Mouse (Mus musculus) forebrain, embryonic 11.5 days (tissue): ENCODE measurements around the gene Epb41. TPM values are rescaled to one million over a fixed set of nuclear protein-coding genes. Genes with fewer than 3 reads are reported as not detected.

Experiments used
- ATAC-seq: fragments of 200-750 bp; cut with Nextera tagmentation; replicated peaks from 2 replicates; pipeline ENCODE4 v1.8.0; 2017; ENCODE audit warnings: moderate TSS enrichment; ENCODE audit not compliant: low FRiP score
- DNase-seq: peaks from one replicate; pipeline ENCODE4 v3.0.0-alpha.2; 2017; ENCODE audit warnings: low spot score
- H3K27ac ChIP-seq: fragments of 300-500 bp; sonication (generic); 2 replicates; pipeline ENCODE4 v1.5.1; 2014; ENCODE audit warnings: low read depth, low read length
- H3K27me3 ChIP-seq: fragments of 300-500 bp; sonication (generic); 2 replicates; pipeline ENCODE4 v1.6.1; 2014; ENCODE audit warnings: mild to moderate bottlenecking, low read length, mixed read lengths; ENCODE audit not compliant: control insufficient read depth, insufficient read depth
- H3K36me3 ChIP-seq: fragments of 300-500 bp; sonication (generic); 2 replicates; pipeline ENCODE4 v1.6.1; 2014; ENCODE audit warnings: mild to moderate bottlenecking, low read length, moderate library complexity, mixed read lengths; ENCODE audit not compliant: control insufficient read depth, insufficient read depth
- H3K4me1 ChIP-seq: fragments of 300-500 bp; sonication (generic); replicated peaks from 2 replicates; pipeline ENCODE4 v1.6.1; 2014; ENCODE audit warnings: low read length, mixed read lengths; ENCODE audit not compliant: control insufficient read depth, insufficient read depth
- H3K4me2 ChIP-seq: fragments of 300-500 bp; sonication (generic); 2 replicates; pipeline ENCODE4 v1.6.1; 2014; ENCODE audit warnings: low read depth, mild to moderate bottlenecking, low read length, moderate library complexity, mixed read lengths; ENCODE audit not compliant: severe bottlenecking
- H3K4me3 ChIP-seq: fragments of 300-500 bp; sonication (generic); 2 replicates; pipeline ENCODE4 v1.5.1; 2014; ENCODE audit warnings: low read depth, low read length
- H3K9ac ChIP-seq: fragments of 300-500 bp; sonication (generic); 2 replicates; pipeline ENCODE4 v1.6.1; 2014; ENCODE audit warnings: low read length
- H3K9me3 ChIP-seq: fragments of 300-500 bp; sonication (generic); 2 replicates; pipeline ENCODE4 v1.6.1; 2016; ENCODE audit warnings: low read length, mixed read lengths; ENCODE audit not compliant: control insufficient read depth
- WGBS: fragments of 180-500 bp; shearing (Covaris S2); extraction: QIAGEN DNeasy Blood & Tissue Kit; methylation state at CpG from one replicate; pipeline ENCODE4 v1.1.7; 2014; 5-methylcytosine and 5-hydroxymethylcytosine counted together
- polyA plus RNA-seq: library from polyadenylated mRNA; unstranded; fragments of >200 nt; fragmentation: Nextera tagmentation; extraction: Ambion mirVana; gene quantifications from 2 replicates; pipeline ENCODE4 v1.2.1, GENCODE M21; 2014

The Epb41 gene
- polyA plus RNA-seq, 1 experiment from 2014 or later, result 145 TPM

DNA sequence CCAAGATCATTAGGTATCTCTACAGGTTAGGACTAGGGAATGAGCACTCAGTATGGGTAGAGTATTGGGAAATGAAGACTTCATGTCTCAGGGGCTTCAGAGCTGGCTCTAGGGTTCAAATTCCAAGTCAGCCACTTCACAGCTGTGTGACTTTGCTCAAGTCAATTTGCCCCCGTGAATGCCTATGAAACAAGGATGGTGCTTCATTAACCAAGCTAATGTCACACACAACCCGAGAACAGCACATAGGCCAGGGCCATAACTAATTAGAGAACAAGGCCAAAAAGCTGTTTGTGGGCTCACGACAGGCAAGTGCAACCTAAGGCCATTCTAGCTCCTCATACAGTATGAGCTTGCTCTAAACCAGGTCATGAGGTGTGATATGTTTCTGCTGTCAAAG, 3.0 kb downstream of the Epb41 start:
- Histone ChIP-seq H3K27me3 (peaks cover 13% of the 10 kb centered on the region; the same call in 1 of the 2 replicates), H3K4me1 (peaks cover 6% of the 10 kb centered on the region; the same call in 1 of the 2 replicates), H3K4me2 (no peak overlapping the region), H3K27ac (no peak overlapping the region), H3K9me3 (no peaks in the 10 kb centered on the region), H3K9ac (no peak overlapping the region), H3K4me3 (no peak overlapping the region), H3K36me3 (no peaks in the 10 kb centered on the region)
- no peak for ATAC-seq
- WGBS, result 69% methylated on average over 3 of the region's 3 CpGs
- no peak for DNase-seq

DNA sequence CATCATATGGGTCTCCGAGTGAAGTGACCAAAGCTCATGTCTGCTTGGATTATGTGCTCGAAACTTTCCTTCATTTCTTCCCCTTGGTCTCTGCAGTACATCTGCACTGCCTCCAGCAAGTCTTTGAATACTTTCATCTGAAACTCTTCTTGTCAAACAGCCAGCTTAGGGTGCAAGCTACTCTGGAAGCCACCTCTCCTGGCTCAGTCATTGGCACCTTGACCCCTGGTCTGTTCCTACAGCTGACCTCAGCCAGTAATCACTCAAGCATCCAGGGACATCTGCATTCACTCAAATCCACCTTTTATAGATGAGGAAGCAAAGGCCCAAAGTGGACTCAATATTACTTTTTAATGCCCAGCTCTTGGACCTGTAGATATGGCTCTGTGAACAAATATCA, 3.4 kb downstream of the Epb41 start:
- ATAC-seq (no peak), DNase-seq (no peak)
- no peaks in the 10 kb centered on the region for H3K36me3 ChIP-seq
- H3K4me1 ChIP-seq, result 0 out of 2 replicates have a peak, but pooled peaks cover 4% of the 10 kb centered on the region
- no peak overlapping the region for H3K4me3 ChIP-seq
- no peak overlapping the region for H3K4me2 ChIP-seq
- WGBS, result 88% methylated on average over 2 of the region's 2 CpGs
- H3K9ac ChIP-seq, result no peak overlapping the region
- H3K27me3 ChIP-seq, result peaks cover 11% of the 10 kb centered on the region; the same call in 1 of the 2 replicates
- no peak overlapping the region for H3K27ac ChIP-seq
- no peaks in the 10 kb centered on the region for H3K9me3 ChIP-seq

- no peak for ATAC-seq
- Histone ChIP-seq H3K27me3 (0 out of 2 replicates have a peak, but pooled peaks cover under 1% of the 10 kb centered on the region), H3K4me1 (no peaks in the 10 kb centered on the region), H3K9ac (no peak overlapping the region), H3K27ac (no peak overlapping the region), H3K9me3 (no peaks in the 10 kb centered on the region), H3K36me3 (no peaks in the 10 kb centered on the region), H3K4me3 (no peak overlapping the region), H3K4me2 (no peak overlapping the region)
- DNase-seq, result no peak
- 90% methylated on average over 2 of the region's 2 CpGs for WGBS
Measured at GRCm38 (mm10) chr4:132067938-132068235, 7.2 kb downstream of the Epb41 start.

DNA sequence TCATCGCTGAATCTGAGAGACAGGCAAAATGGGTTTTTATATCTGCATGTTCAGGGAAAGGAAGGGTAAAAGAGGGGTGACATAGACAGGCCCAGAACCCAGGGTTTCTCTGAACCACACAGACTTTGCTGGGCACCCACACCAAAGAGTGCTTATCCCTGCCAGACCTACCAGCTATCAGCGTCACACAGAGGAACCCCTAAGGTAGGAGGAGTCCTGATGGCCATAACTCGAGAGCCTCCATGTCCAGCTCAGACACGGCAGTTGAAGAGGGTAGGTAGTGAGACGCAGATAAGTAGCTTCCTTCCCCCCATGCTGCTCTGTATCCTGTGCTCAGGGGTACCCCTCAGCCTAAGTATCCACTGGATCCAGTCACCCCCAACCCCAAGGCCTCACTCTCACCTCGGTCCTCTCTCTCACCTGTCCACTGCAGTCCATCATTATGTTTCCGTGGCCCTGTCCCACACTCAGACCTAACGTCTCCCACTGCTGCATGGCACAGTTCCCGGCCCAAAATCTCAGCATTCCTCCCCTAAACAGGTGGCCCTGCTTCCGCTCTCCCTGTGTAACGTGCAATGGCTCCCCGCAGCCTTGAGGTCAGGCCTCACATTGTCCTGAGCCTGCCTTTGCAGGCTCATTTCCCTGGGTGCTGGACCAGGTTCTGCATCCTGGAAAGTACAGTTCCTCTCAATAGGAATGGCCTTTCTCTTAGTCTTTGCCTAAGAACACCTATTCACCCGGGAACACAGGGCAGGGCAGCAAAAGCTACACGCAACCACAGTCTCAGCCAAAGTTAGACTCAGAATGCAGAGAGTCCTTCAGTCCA, 7.8 kb downstream of the Epb41 start:
- no peak for ATAC-seq
- Histone ChIP-seq H3K4me1 (no peaks in the 10 kb centered on the region), H3K27ac (no peak overlapping the region), H3K9ac (no peak overlapping the region), H3K9me3 (no peaks in the 10 kb centered on the region), H3K4me2 (no peak overlapping the region), H3K4me3 (no peak overlapping the region), H3K27me3 (no peaks in the 10 kb centered on the region), H3K36me3 (no peaks in the 10 kb centered on the region)
- 87% methylated on average over 14 of the region's 14 CpGs for WGBS
- no peak for DNase-seq

- DNase-seq, result no peak
- Histone ChIP-seq H3K4me3 (no peak overlapping the region), H3K9me3 (no peaks in the 10 kb centered on the region), H3K4me2 (no peak overlapping the region), H3K4me1 (no peaks in the 10 kb centered on the region), H3K9ac (no peak overlapping the region), H3K27ac (no peak overlapping the region), H3K27me3 (no peaks in the 10 kb centered on the region), H3K36me3 (no peaks in the 10 kb centered on the region)
- no peak for ATAC-seq
- 65% methylated on average over 10 of the region's 10 CpGs for WGBS
Measured at GRCm38 (mm10) chr4:132066101-132066773, 8.9 kb downstream of the Epb41 start.

GRCm38 (mm10) chr4:132065578-132065977, 9.5 kb downstream of the Epb41 start:
- no peaks in the 10 kb centered on the region for H3K9me3 ChIP-seq
- H3K4me3 ChIP-seq, result no peak overlapping the region
- ATAC-seq, result no peak
- H3K36me3 ChIP-seq, result no peaks in the 10 kb centered on the region
- no peak overlapping the region for H3K9ac ChIP-seq
- DNase-seq, result no peak
- no peak overlapping the region for H3K4me2 ChIP-seq
- H3K27me3 ChIP-seq, result no peaks in the 10 kb centered on the region
- WGBS, result 83% methylated on average over 3 of the region's 3 CpGs
- H3K4me1 ChIP-seq, result no peaks in the 10 kb centered on the region
- H3K27ac ChIP-seq, result no peak overlapping the region

DNA sequence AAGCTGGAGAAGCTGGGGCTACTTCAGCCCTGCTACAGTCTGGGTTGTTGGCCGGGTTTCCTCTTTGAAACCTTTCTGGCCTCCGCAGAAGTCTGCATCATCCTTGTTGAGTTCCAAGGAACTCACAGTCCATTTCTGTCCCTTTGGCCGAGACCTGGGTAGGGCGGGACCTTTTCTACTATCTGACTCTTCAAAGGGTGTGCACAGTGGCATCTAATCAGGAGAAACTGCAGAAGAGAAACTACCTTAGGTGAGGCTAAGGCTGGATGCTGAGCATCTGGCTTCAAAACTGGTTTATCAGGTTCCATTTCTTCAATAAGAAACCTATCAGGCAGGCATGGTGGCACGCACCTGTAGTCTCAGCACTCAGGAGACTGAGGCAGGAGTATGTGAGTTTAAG, 10.6 kb downstream of the Epb41 start:
- H3K9me3 ChIP-seq, result no peaks in the 10 kb centered on the region
- H3K27me3 ChIP-seq, result no peaks in the 10 kb centered on the region
- H3K4me3 ChIP-seq, result no peak overlapping the region
- no peak overlapping the region for H3K4me2 ChIP-seq
- H3K36me3 ChIP-seq, result no peaks in the 10 kb centered on the region
- H3K9ac ChIP-seq, result no peak overlapping the region
- no peak overlapping the region for H3K27ac ChIP-seq
- ATAC-seq, result no peak
- no peak for DNase-seq
- no peaks in the 10 kb centered on the region for H3K4me1 ChIP-seq
- 91% methylated on average over 5 of the region's 5 CpGs for WGBS

GRCm38 (mm10) chr4:132062934-132063884, 11.9 kb downstream of the Epb41 start:
- Histone ChIP-seq H3K27ac (no peak overlapping the region), H3K4me2 (no peak overlapping the region), H3K9me3 (no peaks in the 10 kb centered on the region), H3K4me3 (no peak overlapping the region), H3K4me1 (no peaks in the 10 kb centered on the region), H3K36me3 (no peaks in the 10 kb centered on the region), H3K27me3 (no peaks in the 10 kb centered on the region), H3K9ac (no peak overlapping the region)
- 82% methylated on average over 17 of the region's 17 CpGs for WGBS
- DNase-seq, result no peak
- no peak for ATAC-seq
